Mouse (Mus musculus) stomach, postnatal 0 days (tissue): Measurements from ENCODE around the gene Cxcl2.

Experiments used
- CTCF ChIP-seq: IDR thresholded peaks from 2 replicates; pipeline ENCODE4 v1.5.1; 2016; ENCODE audit warnings: antibody characterized with exemption, low read depth, mild to moderate bottlenecking, moderate library complexity
- EP300 ChIP-seq: optimal IDR thresholded peaks from 2 replicates; pipeline ENCODE3; 2016; ENCODE audit warnings: antibody characterized with exemption

- TF ChIP-seq EP300 (no peak), CTCF (peak; percentile 74)
Measured at GRCm38 (mm10) chr5:90930971-90931851, 27.5 kb downstream of the Cxcl2 start, which contains the start of gene Mthfd2l.
